Mouse (Mus musculus) limb, embryonic 11.5 days (tissue): ENCODE data around the gene 4930544D05Rik. TPM values are rescaled to one million over a fixed set of nuclear protein-coding genes. Genes with fewer than 3 reads are reported as not detected.

Experiments used
- ATAC-seq: fragments of 200-750 bp; cut with Nextera tagmentation; 2 replicates; pipeline ENCODE4 v1.8.0; 2017; ENCODE audit warnings: low read depth; ENCODE audit not compliant: insufficient number of reproducible peaks, low FRiP score, low TSS enrichment
- DNase-seq: peaks from one replicate; pipeline ENCODE4 v3.0.0-alpha.2; 2015; ENCODE audit warnings: low spot score
- H3K27ac ChIP-seq: fragments of 300-500 bp; sonication (generic); replicated peaks from 2 replicates; pipeline ENCODE4 v1.5.1; 2014; ENCODE audit warnings: low read depth, mild to moderate bottlenecking, low read length
- H3K27me3 ChIP-seq: fragments of 300-500 bp; sonication (generic); 2 replicates; pipeline ENCODE4 v1.6.1; 2014; ENCODE audit warnings: mild to moderate bottlenecking, low read length, mixed read lengths; ENCODE audit not compliant: control insufficient read depth, insufficient read depth
- H3K36me3 ChIP-seq: fragments of 300-500 bp; sonication (generic); 2 replicates; pipeline ENCODE4 v1.6.1; 2014; ENCODE audit warnings: mild to moderate bottlenecking, low read length, moderate library complexity, mixed read lengths; ENCODE audit not compliant: control insufficient read depth, insufficient read depth
- H3K4me1 ChIP-seq: fragments of 300-500 bp; sonication (generic); 2 replicates; pipeline ENCODE4 v1.6.1; 2014; ENCODE audit warnings: low read length, mixed read lengths; ENCODE audit not compliant: control insufficient read depth, insufficient read depth
- H3K4me2 ChIP-seq: fragments of 300-500 bp; sonication (generic); 2 replicates; pipeline ENCODE4 v1.6.1; 2014; ENCODE audit warnings: low read depth, mild to moderate bottlenecking, moderate library complexity; ENCODE audit not compliant: severe bottlenecking
- H3K4me3 ChIP-seq: fragments of 300-500 bp; sonication (generic); 2 replicates; pipeline ENCODE4 v1.5.1; 2014; ENCODE audit warnings: low read depth, low read length
- H3K9ac ChIP-seq: fragments of 300-500 bp; sonication (generic); 2 replicates; pipeline ENCODE4 v1.6.1; 2014; ENCODE audit warnings: mild to moderate bottlenecking, low read length
- H3K9me3 ChIP-seq: fragments of 300-500 bp; sonication (generic); 2 replicates; pipeline ENCODE4 v1.6.1; 2016; ENCODE audit warnings: low read length; ENCODE audit not compliant: control insufficient read depth
- WGBS: fragments of 180-500 bp; shearing (Covaris S2); extraction: QIAGEN DNeasy Blood & Tissue Kit; methylation state at CpG from one replicate; pipeline ENCODE4 v1.1.7; 2014; 5-methylcytosine and 5-hydroxymethylcytosine counted together
- polyA plus RNA-seq: library from polyadenylated mRNA; unstranded; fragments of >200 nt; fragmentation: Nextera tagmentation; extraction: Ambion mirVana; gene quantifications from 2 replicates; pipeline ENCODE4 v1.2.1, GENCODE M21; 2014

Gene 4930544D05Rik
- polyA plus RNA-seq, 1 experiment from 2014 or later: not detected

GRCm38 (mm10) chr11:70606717-70607116 is 8.9 kb upstream of the 4930544D05Rik start:
- Histone ChIP-seq H3K36me3 (peaks cover 28% of the 10 kb centered on the region), H3K4me3 (no peak overlapping the region), H3K27me3 (no peaks in the 10 kb centered on the region), H3K27ac (no peak overlapping the region), H3K4me1 (no peaks in the 10 kb centered on the region), H3K9me3 (no peaks in the 10 kb centered on the region), H3K4me2 (no peak overlapping the region), H3K9ac (no peak overlapping the region)
- 69% methylated on average over 12 of the region's 12 CpGs for WGBS
- ATAC-seq: no peak
- DNase-seq: no peak

- peaks cover 30% of the 10 kb centered on the region for H3K36me3 ChIP-seq
- DNase-seq (no peak), ATAC-seq (no peak)
- no peaks in the 10 kb centered on the region for H3K27me3 ChIP-seq
- WGBS: 92% methylated on average over 9 of the region's 9 CpGs
- no peaks in the 10 kb centered on the region for H3K4me1 ChIP-seq
- H3K4me2 ChIP-seq: no peak overlapping the region
- H3K27ac ChIP-seq: no peak overlapping the region
- no peaks in the 10 kb centered on the region for H3K9me3 ChIP-seq
- H3K4me3 ChIP-seq: no peak overlapping the region
- no peak overlapping the region for H3K9ac ChIP-seq
Observed at GRCm38 (mm10) chr11:70607611-70608010, 8.0 kb upstream of the 4930544D05Rik start.

GRCm38 (mm10) chr11:70608381-70609066 is 7.1 kb upstream of the 4930544D05Rik start:
- no peak overlapping the region for H3K27ac ChIP-seq
- DNase-seq (no peak), ATAC-seq (peak; percentile 22; the same call in 1 of the 2 replicates)
- no peak overlapping the region for H3K9ac ChIP-seq
- H3K36me3 ChIP-seq: peaks cover 31% of the 10 kb centered on the region
- no peak overlapping the region for H3K4me2 ChIP-seq
- H3K9me3 ChIP-seq: no peaks in the 10 kb centered on the region
- no peaks in the 10 kb centered on the region for H3K27me3 ChIP-seq
- 87% methylated on average over 26 of the region's 26 CpGs for WGBS
- H3K4me1 ChIP-seq: no peaks in the 10 kb centered on the region
- H3K4me3 ChIP-seq: no peak overlapping the region

GRCm38 (mm10) chr11:70610752-70611151 is 4.9 kb upstream of the 4930544D05Rik start:
- no peak for DNase-seq
- peaks cover 9% of the 10 kb centered on the region for H3K4me1 ChIP-seq
- WGBS: 91% methylated on average over 4 of the region's 4 CpGs
- peaks cover 28% of the 10 kb centered on the region for H3K36me3 ChIP-seq
- no peaks in the 10 kb centered on the region for H3K9me3 ChIP-seq
- ATAC-seq: no peak
- H3K27me3 ChIP-seq: 0 out of 2 replicates have a peak, but pooled peaks cover 1% of the 10 kb centered on the region
- H3K4me3 ChIP-seq: no peak overlapping the region
- no peak overlapping the region for H3K27ac ChIP-seq
- H3K9ac ChIP-seq: no peak overlapping the region
- no peak overlapping the region for H3K4me2 ChIP-seq

GRCm38 (mm10) chr11:70612505-70612904 is 3.1 kb upstream of the 4930544D05Rik start:
- Histone ChIP-seq H3K4me2 (no peak overlapping the region), H3K9ac (no peak overlapping the region), H3K4me1 (peaks cover 9% of the 10 kb centered on the region), H3K9me3 (no peaks in the 10 kb centered on the region), H3K27ac (no peak overlapping the region), H3K36me3 (peaks cover 23% of the 10 kb centered on the region), H3K4me3 (no peak overlapping the region), H3K27me3 (0 out of 2 replicates have a peak, but pooled peaks cover 7% of the 10 kb centered on the region)
- no peak for DNase-seq
- no peak for ATAC-seq
- WGBS: 77% methylated on average over 7 of the region's 7 CpGs

- peaks cover 9% of the 10 kb centered on the region for H3K4me1 ChIP-seq
Observed at GRCm38 (mm10) chr11:70615074-70615473, 574 bp upstream of the 4930544D05Rik start.

GRCm38 (mm10) chr11:70619101-70619500 is 3.5 kb downstream of the 4930544D05Rik start, which contains the start of gene Chrne:
Gene Chrne, minus strand, starts transcription at chr11:70619216.
- 37% methylated on average over 1 of the region's 1 CpGs for WGBS
- ATAC-seq (no peak), DNase-seq (no peak)
- H3K27me3 ChIP-seq: 0 out of 2 replicates have a peak, but pooled peaks cover 7% of the 10 kb centered on the region
- no peak within 1 kb of the TSS for H3K4me2 ChIP-seq
- H3K9ac ChIP-seq: no peak within 1 kb of the TSS
- no peak within 1 kb of the TSS; the same call in 1 of the 2 replicates for H3K4me3 ChIP-seq
- H3K36me3 ChIP-seq: no peaks in the 10 kb centered on the region
- no peak within 1 kb of the TSS for H3K27ac ChIP-seq
- H3K9me3 ChIP-seq: no peaks in the 10 kb centered on the region
- peaks cover 9% of the 10 kb centered on the region for H3K4me1 ChIP-seq

More at GRCm38 (mm10) chr11:70615074-70615473, 574 bp upstream of the 4930544D05Rik start:
- H3K4me3 ChIP-seq: peak overlapping the region; percentile 25
- 1% methylated on average over 17 of the region's 17 CpGs for WGBS
- H3K4me2 ChIP-seq: peak overlapping the region; percentile 70
- H3K9me3 ChIP-seq: no peaks in the 10 kb centered on the region
- ATAC-seq (peak; percentile 65; the same call in 1 of the 2 replicates), DNase-seq (peak; percentile 66)
- H3K36me3 ChIP-seq: peaks cover 10% of the 10 kb centered on the region
- H3K27me3 ChIP-seq: 0 out of 2 replicates have a peak, but pooled peaks cover 7% of the 10 kb centered on the region
- H3K9ac ChIP-seq: peak overlapping the region; percentile 37; the same call in 1 of the 2 replicates
- no peak overlapping the region for H3K27ac ChIP-seq

- no peak overlapping the region for H3K9ac ChIP-seq
- no peaks in the 10 kb centered on the region for H3K36me3 ChIP-seq
- H3K27me3 ChIP-seq: no peaks in the 10 kb centered on the region
- H3K27ac ChIP-seq: no peak overlapping the region
- no peak for ATAC-seq
- no peak for DNase-seq
- H3K4me3 ChIP-seq: no peak overlapping the region
- H3K4me2 ChIP-seq: no peak overlapping the region
- WGBS: 40% methylated on average over 7 of the region's 7 CpGs
- H3K9me3 ChIP-seq: no peaks in the 10 kb centered on the region
- H3K4me1 ChIP-seq: no peaks in the 10 kb centered on the region
Observed at GRCm38 (mm10) chr11:70621972-70622814, 6.5 kb downstream of the 4930544D05Rik start.
